Mouse (Mus musculus) heart, adult 2 months (tissue): ENCODE measurements around the gene Tmem198. TPM values are rescaled to one million over a fixed set of nuclear protein-coding genes. Genes with fewer than 3 reads are reported as not detected.

Experiments used
- DNase-seq, 2 experiments: peaks; one replicate each; pipeline ENCODE4 v3.0.0; 2021
- H3K27ac ChIP-seq: fragments of 200-600 bp; 2 replicates; pipeline ENCODE4 v1.8.1; 2022
- H3K27me3 ChIP-seq: fragments of 200-500 bp; 2 replicates; pipeline ENCODE4 v1.6.1; 2012; ENCODE audit warnings: mild to moderate bottlenecking, low read length, inconsistent platforms, mixed read lengths; ENCODE audit not compliant: control insufficient read depth, insufficient read depth
- H3K36me3 ChIP-seq: fragments of 200-500 bp; 2 replicates; pipeline ENCODE4 v1.6.1; 2012; ENCODE audit warnings: low read length, inconsistent platforms; ENCODE audit not compliant: control insufficient read depth, insufficient read depth
- H3K4me1 ChIP-seq: fragments of 200-500 bp; 2 replicates; pipeline ENCODE4 v1.6.1; 2011; ENCODE audit warnings: low read length; ENCODE audit not compliant: control insufficient read depth, insufficient read depth
- H3K4me3 ChIP-seq: fragments of 200-600 bp; 2 replicates; pipeline ENCODE4 v1.8.1; 2022
- H3K79me2 ChIP-seq: fragments of 200-500 bp; replicated peaks from 2 replicates; pipeline ENCODE4 v1.6.1; 2012; ENCODE audit warnings: mild to moderate bottlenecking, inconsistent platforms, low read length, moderate library complexity, mixed read lengths; ENCODE audit not compliant: control insufficient read depth, insufficient read depth
- H3K9ac ChIP-seq: fragments of 200-500 bp; 2 replicates; pipeline ENCODE4 v1.6.1; 2012; ENCODE audit warnings: low read depth, mild to moderate bottlenecking, control low read depth, inconsistent platforms, low read length, mixed read lengths
- CTCF ChIP-seq: fragments of 200-600 bp; IDR thresholded peaks from 2 replicates; pipeline ENCODE4 v1.8.1; 2022; ENCODE audit warnings: antibody characterized with exemption, mild to moderate bottlenecking, moderate library complexity
- EP300 ChIP-seq: fragments of 200-500 bp; IDR thresholded peaks from 2 replicates; pipeline ENCODE4 v1.6.1; 2011; ENCODE audit warnings: low read depth, low read length, control low read depth; ENCODE audit not compliant: insufficient read depth
- POLR2A ChIP-seq: fragments of 200-500 bp; IDR thresholded peaks from 2 replicates; pipeline ENCODE4 v1.6.1; 2011; ENCODE audit warnings: mild to moderate bottlenecking, low read depth, low read length, control low read depth; ENCODE audit not compliant: insufficient read depth
- WGBS: fragments of 180-500 bp; shearing (Covaris S2); methylation state at CpG from one replicate; pipeline ENCODE4 v1.1.7; 2018; 5-methylcytosine and 5-hydroxymethylcytosine counted together
- intact Hi-C: fragments of 180-260 bp; cut with DNase I; formaldehyde crosslinking; loops from one replicate; pipeline ENCODE4 v1.15.1; 2025
- polyA plus RNA-seq: library from polyadenylated mRNA; depleted of rRNA; stranded (reverse); fragments of >200 nt; gene quantifications from 2 replicates; pipeline ENCODE4 v1.2.3, GENCODE M21; 2012
- total RNA-seq, 2 experiments: library from RNA; stranded (reverse); gene quantifications; 2 replicates each; pipeline ENCODE4 v1.2.3; 2021

Gene Tmem198
- total and polyA plus RNA-seq, 3 experiments = 0.21 to 0.66 (median 0.39) TPM

GRCm38 (mm10) chr1:75449377-75450135 is 29.8 kb upstream of the Tmem198 start:
- H3K9ac ChIP-seq = no peak overlapping the region
- no peak overlapping the region for H3K4me3 ChIP-seq
- H3K27ac ChIP-seq = no peak overlapping the region
- 18% methylated on average over 8 of the region's 8 CpGs for WGBS
- no peak for DNase-seq
- no peaks in the 10 kb centered on the region for H3K79me2 ChIP-seq
- TF ChIP-seq CTCF (no peak), EP300 (no peak), POLR2A (no peak)
- H3K36me3 ChIP-seq = no peaks in the 10 kb centered on the region
- no peaks in the 10 kb centered on the region for H3K4me1 ChIP-seq
- H3K27me3 ChIP-seq = peaks cover 20% of the 10 kb centered on the region
- intact Hi-C loops = no loop called here

- Histone ChIP-seq H3K79me2 (no peaks in the 10 kb centered on the region), H3K9ac (no peak within 1 kb of the TSS), H3K36me3 (no peaks in the 10 kb centered on the region), H3K27me3 (peaks cover 21% of the 10 kb centered on the region), H3K27ac (no peak within 1 kb of the TSS), H3K4me3 (no peak within 1 kb of the TSS), H3K4me1 (no peaks in the 10 kb centered on the region)
- 2% methylated on average over 35 of the region's 35 CpGs for WGBS
- intact Hi-C loops = no loop called here
- DNase-seq = no peak
- TF ChIP-seq CTCF (no peak), EP300 (no peak), POLR2A (no peak)
Measured at GRCm38 (mm10) chr1:75450314-75451005, 28.9 kb upstream of the Tmem198 start, which contains the start of gene Asic4. Gene Asic4, plus strand, starts transcription at chr1:75450436.

GRCm38 (mm10) chr1:75451900-75452299 is 27.4 kb upstream of the Tmem198 start:
- Histone ChIP-seq H3K27me3 (peaks cover 21% of the 10 kb centered on the region), H3K4me1 (no peaks in the 10 kb centered on the region), H3K9ac (no peak overlapping the region), H3K4me3 (no peak overlapping the region), H3K79me2 (no peaks in the 10 kb centered on the region), H3K36me3 (no peaks in the 10 kb centered on the region), H3K27ac (no peak overlapping the region)
- WGBS = 80% methylated on average over 5 of the region's 5 CpGs
- intact Hi-C loops = no loop called here
- no peak for DNase-seq
- TF ChIP-seq CTCF = no peak
- no peak for TF ChIP-seq POLR2A
- no peak for TF ChIP-seq EP300

- 71% methylated on average over 3 of the region's 3 CpGs for WGBS
- Histone ChIP-seq H3K4me3 (no peak overlapping the region), H3K27me3 (peaks cover 15% of the 10 kb centered on the region), H3K4me1 (peaks cover 2% of the 10 kb centered on the region; the same call in 1 of the 2 replicates), H3K27ac (no peak overlapping the region), H3K9ac (no peak overlapping the region), H3K36me3 (no peaks in the 10 kb centered on the region), H3K79me2 (no peaks in the 10 kb centered on the region)
- no peak for DNase-seq
- TF ChIP-seq EP300 (no peak), POLR2A (no peak), CTCF (no peak)
- intact Hi-C loops = no loop called here
Measured at GRCm38 (mm10) chr1:75455433-75455832, 23.9 kb upstream of the Tmem198 start.

- no peak overlapping the region for H3K27ac ChIP-seq
- intact Hi-C loops = no loop called here
- H3K4me1 ChIP-seq = peaks cover 2% of the 10 kb centered on the region; the same call in 1 of the 2 replicates
- no peaks in the 10 kb centered on the region for H3K79me2 ChIP-seq
- H3K9ac ChIP-seq = no peak overlapping the region
- no peaks in the 10 kb centered on the region for H3K36me3 ChIP-seq
- no peak overlapping the region for H3K4me3 ChIP-seq
- no peak for DNase-seq
- no peak for TF ChIP-seq CTCF
- TF ChIP-seq POLR2A = no peak
- no peak for TF ChIP-seq EP300
- peaks cover 12% of the 10 kb centered on the region for H3K27me3 ChIP-seq
- WGBS = 64% methylated on average over 5 of the region's 5 CpGs
Measured at GRCm38 (mm10) chr1:75455948-75456347, 23.4 kb upstream of the Tmem198 start.
